Mouse (Mus musculus) cerebellum, postnatal 25 days (tissue): ENCODE measurements at regions not wholly inside any gene's neighbourhood (a gene's known extent, or its start where the extent isn't known, plus 50 kb on each side); places are given as distances from the start of the nearest gene placed in this dataset.
"Not testable (repeated sequence)": the region's sequence is repeated elsewhere in the genome, so short reads cannot be mapped to it uniquely, and the experiment has no call there.

Experiments used
- DNase-seq, 2 experiments: peaks; one replicate each; pipeline ENCODE4 v3.0.0; 2021; ENCODE audit warnings: mixed read lengths in 2 of 2

- DNase-seq, result no peak
Observed at GRCm38 (mm10) chr10:66643160-66643559, 452.8 kb upstream of the Jmjd1c start.

GRCm38 (mm10) chr10:66657520-66657919 is 438.4 kb upstream of the Jmjd1c start:
- DNase-seq, result no peak

DNA sequence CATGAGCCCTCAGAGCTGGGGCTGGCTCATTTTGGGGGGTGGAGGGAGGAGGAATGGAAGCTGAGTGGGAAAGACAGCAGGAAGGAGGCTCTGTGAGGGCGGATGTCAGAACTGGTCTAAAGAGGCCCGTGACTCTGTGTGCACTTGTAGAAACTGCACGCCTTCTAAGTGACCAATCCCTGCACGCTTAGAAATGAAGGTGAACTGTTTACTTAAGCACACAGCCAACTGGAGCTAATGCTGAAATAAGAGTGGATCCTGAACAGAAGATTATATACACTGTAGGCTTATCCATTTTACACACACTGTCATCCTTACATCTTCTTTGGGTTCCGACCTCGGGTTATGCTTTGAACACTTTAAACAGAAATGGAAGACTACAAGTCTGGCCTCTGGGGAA is 412.8 kb upstream of the Jmjd1c start:
- no peak for DNase-seq

DNA sequence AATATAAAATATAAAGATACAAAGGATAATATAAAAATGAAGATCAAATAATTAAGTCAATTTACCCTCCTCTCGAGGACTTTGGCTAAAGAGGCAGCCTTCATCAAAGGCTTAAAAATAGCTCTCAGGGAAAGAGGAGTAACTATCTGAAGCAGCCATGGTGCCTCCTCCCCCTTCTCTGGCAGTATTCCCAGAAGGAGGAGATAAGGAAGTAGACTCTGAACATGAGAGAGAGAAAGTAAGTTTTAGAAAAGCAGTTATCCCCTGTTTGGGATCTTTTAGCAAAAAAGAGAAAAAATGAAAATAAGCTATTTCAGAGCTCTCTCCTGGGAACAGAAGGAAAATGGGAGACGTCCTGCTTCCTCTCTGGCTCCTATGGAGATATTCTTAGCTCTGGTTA is 406.7 kb upstream of the Jmjd1c start:
- DNase-seq, result not testable (repeated sequence)

DNA sequence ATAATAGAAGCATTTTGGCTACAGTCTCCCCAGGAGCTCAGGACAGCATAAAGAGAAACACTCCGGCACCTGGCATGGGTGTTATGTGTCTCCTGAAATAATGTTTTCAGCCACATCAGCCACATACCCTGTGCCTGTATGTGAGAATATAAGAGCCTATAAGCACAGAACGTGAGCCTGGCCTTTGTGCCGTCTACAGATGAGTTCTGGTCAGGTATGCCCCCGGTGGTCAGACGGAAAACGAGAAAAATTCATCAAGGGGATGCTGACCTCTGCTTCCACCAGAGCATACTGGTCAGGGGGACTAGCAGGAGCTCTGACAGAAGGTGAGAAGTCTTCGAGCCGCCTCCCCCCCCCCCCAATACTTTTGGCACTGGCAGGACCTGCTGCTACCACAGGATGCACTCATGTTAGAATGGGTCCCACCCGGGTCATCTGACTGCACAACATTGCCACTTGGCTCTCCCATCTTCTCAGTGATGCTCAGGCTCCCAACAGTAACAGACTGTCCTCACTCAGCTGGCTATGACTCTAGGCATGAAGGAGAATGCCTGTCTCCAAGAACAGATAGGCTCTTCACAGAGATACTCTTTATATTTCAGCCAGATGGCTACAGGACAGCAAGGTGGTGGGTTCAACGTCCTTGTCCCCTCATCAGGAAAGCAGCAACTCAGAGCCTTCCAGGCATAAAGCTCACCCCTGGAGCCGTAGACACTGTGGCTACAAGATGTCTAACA is 401.2 kb upstream of the Jmjd1c start:
- peak; percentile 21 to 27 for DNase-seq

DNA sequence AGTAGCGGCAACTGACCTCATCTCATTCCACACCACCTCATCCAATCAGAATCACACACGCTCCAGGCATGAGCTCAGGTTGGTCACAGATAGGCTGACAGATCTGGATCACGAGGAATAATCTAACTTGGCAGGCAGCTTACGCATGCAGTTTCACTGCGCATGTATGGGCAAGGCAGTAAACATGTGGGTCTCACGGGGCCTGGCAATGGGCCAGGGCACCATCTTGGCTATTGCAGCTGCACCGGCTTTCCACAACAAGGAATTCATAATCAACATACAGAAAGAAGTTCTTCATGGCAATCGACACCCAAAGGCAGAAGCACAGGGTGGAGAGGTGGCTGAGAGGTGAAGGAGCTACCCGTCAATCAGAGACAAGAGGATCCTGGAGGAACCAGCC is 381.0 kb upstream of the Jmjd1c start:
- not testable (repeated sequence) for DNase-seq

DNA sequence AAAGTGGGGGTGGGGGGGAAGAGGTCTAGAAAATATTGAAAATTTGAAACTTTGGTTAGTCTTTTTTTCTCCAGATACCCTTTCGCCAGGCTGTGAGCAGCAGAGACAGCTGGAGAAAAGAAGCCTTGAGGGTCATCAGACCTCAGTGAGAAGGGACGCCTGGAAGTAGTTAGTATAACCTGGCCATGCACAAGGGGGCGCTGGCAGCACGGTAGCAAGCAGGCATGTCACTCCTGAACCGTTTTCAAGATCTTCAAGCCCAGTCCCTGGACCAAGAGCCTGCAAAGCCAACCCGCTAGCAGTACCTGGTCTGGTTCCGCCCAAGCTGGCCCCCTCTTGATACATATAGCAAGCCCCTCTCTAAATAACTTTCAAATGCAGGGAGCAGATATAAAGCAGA is 378.0 kb upstream of the Jmjd1c start:
- peak in 1 of 2 experiments; percentile 72 for DNase-seq

- DNase-seq, result peak in 1 of 2 experiments; percentile 50
Observed at GRCm38 (mm10) chr10:66719796-66720195, 376.1 kb upstream of the Jmjd1c start.

DNA sequence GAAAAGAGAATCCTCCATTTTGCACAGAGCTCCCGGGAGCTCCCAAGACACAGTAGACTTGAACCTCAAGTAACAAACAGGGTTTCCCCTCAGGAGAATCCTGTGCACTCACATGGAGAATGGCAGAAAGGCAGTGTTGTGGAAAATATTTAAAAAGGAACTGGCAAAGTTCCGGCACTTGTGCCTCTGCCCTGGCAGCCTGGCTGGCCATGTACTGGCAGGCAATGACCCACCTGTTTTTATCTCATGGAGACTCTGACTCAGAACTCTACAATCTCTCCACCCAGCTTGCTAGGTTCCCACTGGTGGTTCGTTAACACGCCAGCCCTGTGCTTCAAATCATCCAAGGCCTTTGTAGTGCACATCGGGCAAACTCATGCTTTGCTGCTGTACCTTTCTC is 362.3 kb upstream of the Jmjd1c start:
- peak; percentile 65 to 66 for DNase-seq

GRCm38 (mm10) chr10:66734853-66735252 is 361.1 kb upstream of the Jmjd1c start:
- DNase-seq, result peak; percentile 53 to 67

DNA sequence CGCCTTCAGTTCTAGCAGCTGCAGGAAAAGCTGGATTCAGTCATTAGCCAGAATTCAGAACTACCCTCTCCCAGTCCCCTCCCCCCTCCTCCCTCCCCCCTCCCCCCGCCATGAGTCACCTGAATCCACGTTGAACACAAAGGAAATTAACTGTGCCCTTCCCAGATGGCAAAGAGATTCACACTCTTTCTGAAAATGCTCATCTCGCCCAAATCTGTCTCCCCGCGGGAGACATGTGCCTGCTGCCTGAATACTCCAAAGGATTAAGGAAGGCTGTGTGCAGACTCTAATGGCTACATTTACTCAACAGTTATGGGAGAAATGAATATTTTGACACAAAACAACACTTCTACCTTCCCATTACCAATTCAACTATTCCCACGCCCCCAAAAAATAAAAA is 356.9 kb upstream of the Jmjd1c start:
- peak; percentile 39 to 65 for DNase-seq

DNA sequence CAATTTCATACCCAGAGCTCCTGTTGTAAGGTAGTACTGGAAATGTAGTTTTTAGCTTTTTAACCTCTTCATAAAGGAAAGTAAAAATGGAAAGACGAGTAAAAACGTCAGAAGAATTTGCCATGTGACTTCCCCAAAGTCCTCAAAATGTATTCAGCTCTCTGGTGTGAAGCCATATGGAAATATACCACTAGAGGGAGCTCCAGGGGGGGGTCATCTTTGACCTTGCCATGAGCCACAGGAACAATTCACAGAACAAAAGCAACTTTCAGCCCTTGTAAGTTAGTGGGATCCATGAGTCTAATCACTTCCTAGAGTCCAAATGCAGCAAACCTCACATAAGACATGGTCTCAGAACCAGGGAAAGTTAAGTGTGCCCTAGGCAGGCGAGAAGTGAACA is 354.1 kb upstream of the Jmjd1c start:
- peak in 1 of 2 experiments; percentile 48 for DNase-seq

DNA sequence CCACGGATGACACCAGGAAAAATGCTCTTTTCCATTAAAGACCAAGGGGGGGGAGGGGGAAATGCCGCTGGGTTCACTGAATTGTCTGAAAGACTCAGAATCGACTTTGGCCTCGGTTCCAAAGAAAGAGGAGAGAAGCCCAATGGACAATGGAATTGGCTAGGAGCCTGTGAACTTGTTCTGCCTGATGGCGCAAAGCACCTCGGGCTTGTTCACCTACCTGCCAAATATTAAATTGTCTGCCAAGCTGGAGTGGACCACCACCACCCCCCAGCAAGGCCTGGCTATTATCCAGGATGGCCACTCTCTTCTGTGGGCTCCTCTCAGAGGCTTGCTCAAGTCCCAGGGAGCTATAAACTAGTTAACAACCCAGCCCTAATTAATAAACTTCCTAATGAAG is 352.7 kb upstream of the Jmjd1c start:
- peak in 1 of 2 experiments; percentile 40 for DNase-seq

DNA sequence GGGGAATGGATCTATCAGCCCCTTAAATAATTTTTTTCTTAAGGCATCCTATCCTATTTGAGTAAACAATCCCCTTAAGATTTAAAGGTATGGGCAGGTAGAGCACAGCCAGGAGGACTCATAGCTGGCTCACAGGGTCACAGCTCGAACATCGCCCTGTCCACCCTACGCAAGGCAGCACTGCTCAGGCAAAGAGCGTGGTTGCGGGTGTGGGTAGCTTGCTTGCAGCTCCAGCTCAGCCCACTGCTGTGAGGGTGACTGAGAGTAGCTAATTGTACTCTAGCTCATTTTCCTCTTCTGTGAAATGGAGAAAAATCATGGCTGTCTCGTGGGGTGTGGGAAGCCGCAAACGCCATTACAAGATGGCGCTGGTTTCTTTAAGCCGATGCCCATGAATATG is 350.1 kb upstream of the Jmjd1c start:
- no peak for DNase-seq

- DNase-seq, result no peak
Observed at GRCm38 (mm10) chr10:66752237-66752810, 343.6 kb upstream of the Jmjd1c start.

GRCm38 (mm10) chr10:66756866-66757265 is 339.1 kb upstream of the Jmjd1c start:
- no peak for DNase-seq

GRCm38 (mm10) chr10:66770161-66771030 is 325.5 kb upstream of the Jmjd1c start:
- peak; percentile 77 to 83 for DNase-seq

GRCm38 (mm10) chr10:66780335-66781170 is 315.4 kb upstream of the Jmjd1c start:
- DNase-seq, result peak; percentile 89 to 90

DNA sequence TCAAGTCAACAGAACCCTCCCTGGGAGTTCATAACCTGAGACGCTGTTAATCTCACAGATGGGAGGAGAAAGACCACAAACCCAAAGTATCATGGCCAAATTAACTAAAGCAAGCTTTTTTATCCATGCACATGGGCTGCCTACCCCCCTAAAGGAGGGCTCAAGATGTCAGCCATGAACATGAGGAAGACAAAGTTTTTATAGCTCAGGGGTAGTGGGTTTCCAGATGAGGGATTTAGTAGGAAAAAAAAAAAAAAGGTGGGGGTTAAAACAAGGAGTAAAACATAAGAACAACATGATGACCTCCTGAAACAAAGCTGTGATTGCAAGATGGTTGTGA is 314.8 kb upstream of the Jmjd1c start:
- DNase-seq, result no peak

DNA sequence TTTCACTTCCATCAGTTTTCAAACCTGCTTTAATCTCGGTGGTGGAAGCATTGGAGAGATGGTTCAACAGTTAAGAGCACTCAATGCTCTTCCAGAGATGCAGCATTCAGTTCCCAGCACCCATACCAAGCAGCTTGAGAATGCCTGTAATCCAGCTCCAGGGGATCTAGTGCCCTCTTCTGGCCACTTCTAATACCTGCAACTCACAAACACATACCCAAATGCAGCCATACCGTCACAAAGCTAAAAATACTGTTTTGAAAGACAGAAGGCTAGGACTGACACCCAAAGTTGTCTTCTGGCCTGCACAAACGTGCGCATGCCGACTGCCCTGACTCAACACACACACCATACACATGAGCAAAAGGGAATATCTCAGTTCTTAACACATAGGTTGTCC is 313.9 kb upstream of the Jmjd1c start:
- no peak for DNase-seq

- no peak for DNase-seq
Observed at GRCm38 (mm10) chr10:66787812-66788211, 308.1 kb upstream of the Jmjd1c start.

DNA sequence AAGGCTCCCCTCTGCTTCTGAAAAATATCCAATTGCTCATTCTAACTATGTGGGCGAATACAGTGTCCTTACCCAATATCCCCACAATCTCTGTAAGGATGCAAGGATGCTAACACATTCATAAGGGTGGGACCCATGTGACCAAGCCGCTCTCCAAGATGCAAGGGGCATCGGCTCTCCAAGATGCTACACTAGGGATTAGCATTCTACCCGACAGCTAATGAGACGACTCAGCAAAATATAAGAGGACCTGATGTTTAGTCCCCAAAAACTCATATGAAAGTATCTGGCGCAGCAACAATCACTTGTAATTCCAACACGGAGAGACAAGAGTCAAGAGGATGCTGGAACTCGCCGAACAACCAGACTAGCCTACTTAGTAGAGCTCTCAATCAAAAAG is 299.6 kb upstream of the Jmjd1c start:
- DNase-seq, result peak in 1 of 2 experiments; percentile 2

GRCm38 (mm10) chr10:66802691-66803090 is 293.2 kb upstream of the Jmjd1c start:
- DNase-seq, result no peak
